Mouse (Mus musculus) frontal cortex, postnatal 36 days (tissue): ENCODE measurements at regions not wholly inside any gene's neighbourhood (a gene's known extent, or its start where the extent isn't known, plus 50 kb on each side); places are given as distances from the start of the nearest gene placed in this dataset.

ENCODE experiments used
- DNase-seq, 2 experiments: peaks; one replicate each; pipeline ENCODE4 v3.0.0; 2022; ENCODE audit warnings: low spot score in 2 of 2

GRCm38 (mm10) chr13:51974101-51974500, 127.6 kb downstream of the Gadd45g start:
- DNase-seq, result no peak

- DNase-seq, result no peak
These were observed 128.9 kb downstream of the Gadd45g start for GRCm38 (mm10) chr13:51975330-51975729.

- DNase-seq, result no peak
These were observed 129.5 kb downstream of the Gadd45g start for GRCm38 (mm10) chr13:51975801-51976601.

GRCm38 (mm10) chr13:51976620-51977214, 130.2 kb downstream of the Gadd45g start:
- no peak for DNase-seq

- DNase-seq, result no peak
These were observed 133.0 kb downstream of the Gadd45g start for GRCm38 (mm10) chr13:51979301-51979977.

- no peak for DNase-seq
These were observed 133.9 kb downstream of the Gadd45g start for GRCm38 (mm10) chr13:51980344-51980743.

GRCm38 (mm10) chr13:51983002-51983401, 136.5 kb downstream of the Gadd45g start:
- DNase-seq, result no peak

- DNase-seq, result no peak
These were observed 137.1 kb downstream of the Gadd45g start for GRCm38 (mm10) chr13:51983575-51983974.

- no peak for DNase-seq
These were observed 144.9 kb downstream of the Gadd45g start for GRCm38 (mm10) chr13:51991339-51991738.

- DNase-seq, result no peak
These were observed 146.4 kb downstream of the Gadd45g start for GRCm38 (mm10) chr13:51992878-51993277.

GRCm38 (mm10) chr13:51996163-51996562, 149.7 kb downstream of the Gadd45g start:
- DNase-seq, result no peak

GRCm38 (mm10) chr13:51998542-51998941, 152.1 kb downstream of the Gadd45g start:
- DNase-seq, result no peak

GRCm38 (mm10) chr13:52001811-52002210, 155.3 kb downstream of the Gadd45g start:
- DNase-seq, result no peak

GRCm38 (mm10) chr13:52003946-52004539, 157.6 kb downstream of the Gadd45g start:
- DNase-seq, result no peak

- no peak for DNase-seq
These were observed 161.3 kb downstream of the Gadd45g start for GRCm38 (mm10) chr13:52007585-52008395.

- DNase-seq, result no peak
These were observed 162.8 kb downstream of the Gadd45g start for GRCm38 (mm10) chr13:52009231-52009630.

GRCm38 (mm10) chr13:52009766-52010165, 163.3 kb downstream of the Gadd45g start:
- no peak for DNase-seq

- no peak for DNase-seq
These were observed 164.5 kb downstream of the Gadd45g start for GRCm38 (mm10) chr13:52011001-52011400.

GRCm38 (mm10) chr13:52013182-52013581, 166.7 kb downstream of the Gadd45g start:
- no peak for DNase-seq

- no peak for DNase-seq
These were observed 167.3 kb downstream of the Gadd45g start for GRCm38 (mm10) chr13:52013757-52014156.

GRCm38 (mm10) chr13:52014566-52014965, 168.1 kb downstream of the Gadd45g start:
- DNase-seq, result no peak
